Mouse (Mus musculus) liver, embryonic 14.5 days (tissue): ENCODE measurements around the gene Ptprs. TPM values are rescaled to one million over a fixed set of nuclear protein-coding genes. Genes with fewer than 3 reads are reported as not detected.

Experiments
- ATAC-seq: fragments of 200-750 bp; cut with Nextera tagmentation; 2 replicates; pipeline ENCODE4 v1.8.0; 2017; ENCODE audit warnings: moderate number of reproducible peaks, mild to moderate bottlenecking, moderate library complexity; ENCODE audit not compliant: insufficient read depth
- DNase-seq, 3 experiments: peaks; one replicate each; pipeline ENCODE4 v3.0.0-alpha.2; 2012 to 2013; ENCODE audit warnings: low read depth in 3 of 3, low spot score in 3 of 3
- H3K27ac ChIP-seq: fragments of 300-500 bp; sonication (generic); 2 replicates; pipeline ENCODE4 v1.5.1; 2014; ENCODE audit warnings: moderate library complexity, mild to moderate bottlenecking, control low read depth, inconsistent platforms
- H3K27me3 ChIP-seq: fragments of 300-500 bp; sonication (generic); 2 replicates; pipeline ENCODE4 v1.6.1; 2014; ENCODE audit warnings: mild to moderate bottlenecking, low read length, moderate library complexity; ENCODE audit not compliant: control insufficient read depth, insufficient read depth
- H3K36me3 ChIP-seq: fragments of 300-500 bp; sonication (generic); replicated peaks from 2 replicates; pipeline ENCODE4 v1.6.1; 2014; ENCODE audit warnings: low read depth; ENCODE audit not compliant: control insufficient read depth, insufficient read depth
- H3K4me1 ChIP-seq, 2 experiments: fragments of 200-500 bp in 1 of 2; fragments of 300-500 bp in 1 of 2; sonication (generic) in 1 of 2; replicated peaks; 2 replicates each; pipeline ENCODE4 v1.6.1; 2012 to 2014; ENCODE audit warnings: antibody characterized with exemption in 1 of 2, inconsistent platforms in 1 of 2, low read length in 1 of 2; ENCODE audit not compliant: control insufficient read depth in 2 of 2, insufficient read depth in 2 of 2
- H3K4me2 ChIP-seq: fragments of 300-500 bp; sonication (generic); 2 replicates; pipeline ENCODE4 v1.6.1; 2014; ENCODE audit warnings: low read depth, mild to moderate bottlenecking, control low read depth, moderate library complexity
- H3K4me3 ChIP-seq, 2 experiments: fragments of 200-500 bp in 1 of 2; fragments of 300-500 bp in 1 of 2; sonication (generic) in 1 of 2; 2 replicates each; pipeline ENCODE4 v1.5.1; 2012 to 2014; ENCODE audit warnings: low read depth in 2 of 2, low read length in 2 of 2, mild to moderate bottlenecking in 2 of 2, control low read depth in 1 of 2, inconsistent platforms in 1 of 2, moderate library complexity in 1 of 2; ENCODE audit not compliant: insufficient read depth in 1 of 2
- H3K9ac ChIP-seq: fragments of 300-500 bp; sonication (generic); replicated peaks from 2 replicates; pipeline ENCODE4 v1.6.1; 2014; ENCODE audit warnings: mild to moderate bottlenecking, control low read depth, moderate library complexity
- H3K9me3 ChIP-seq: fragments of 300-500 bp; sonication (generic); 2 replicates; pipeline ENCODE4 v1.6.1; 2016; ENCODE audit warnings: low read length, mixed read lengths; ENCODE audit not compliant: control insufficient read depth
- CTCF ChIP-seq: IDR thresholded peaks from 2 replicates; pipeline ENCODE4 v1.5.1; 2016; ENCODE audit warnings: antibody characterized with exemption, low read depth, control low read depth
- EP300 ChIP-seq: IDR thresholded peaks from 2 replicates; pipeline ENCODE4 v1.6.1; 2016; ENCODE audit warnings: antibody characterized with exemption, low read depth
- whole genome bisulfite sequencing: fragments of 180-500 bp; shearing (Covaris S2); extraction: QIAGEN DNeasy Blood & Tissue Kit; methylation state at CpG from one replicate; pipeline ENCODE4 v1.1.7; 2014; ENCODE audit not compliant: insufficient replicate concordance; 5-methylcytosine and 5-hydroxymethylcytosine counted together
- polyA plus RNA-seq, 2 experiments: library from polyadenylated mRNA; depleted of rRNA in 1 of 2; stranded (reverse) in 1 of 2; unstranded in 1 of 2; fragments of >200 nt; fragmentation: Nextera tagmentation in 1 of 2; extraction: Ambion mirVana in 1 of 2; gene quantifications; 2 replicates each; pipeline versions ENCODE4 v1.2.1 to v1.2.3; 2012 to 2014

The Ptprs gene
- polyA plus RNA-seq, 2 experiments: 3.8 to 17.7 TPM

DNA sequence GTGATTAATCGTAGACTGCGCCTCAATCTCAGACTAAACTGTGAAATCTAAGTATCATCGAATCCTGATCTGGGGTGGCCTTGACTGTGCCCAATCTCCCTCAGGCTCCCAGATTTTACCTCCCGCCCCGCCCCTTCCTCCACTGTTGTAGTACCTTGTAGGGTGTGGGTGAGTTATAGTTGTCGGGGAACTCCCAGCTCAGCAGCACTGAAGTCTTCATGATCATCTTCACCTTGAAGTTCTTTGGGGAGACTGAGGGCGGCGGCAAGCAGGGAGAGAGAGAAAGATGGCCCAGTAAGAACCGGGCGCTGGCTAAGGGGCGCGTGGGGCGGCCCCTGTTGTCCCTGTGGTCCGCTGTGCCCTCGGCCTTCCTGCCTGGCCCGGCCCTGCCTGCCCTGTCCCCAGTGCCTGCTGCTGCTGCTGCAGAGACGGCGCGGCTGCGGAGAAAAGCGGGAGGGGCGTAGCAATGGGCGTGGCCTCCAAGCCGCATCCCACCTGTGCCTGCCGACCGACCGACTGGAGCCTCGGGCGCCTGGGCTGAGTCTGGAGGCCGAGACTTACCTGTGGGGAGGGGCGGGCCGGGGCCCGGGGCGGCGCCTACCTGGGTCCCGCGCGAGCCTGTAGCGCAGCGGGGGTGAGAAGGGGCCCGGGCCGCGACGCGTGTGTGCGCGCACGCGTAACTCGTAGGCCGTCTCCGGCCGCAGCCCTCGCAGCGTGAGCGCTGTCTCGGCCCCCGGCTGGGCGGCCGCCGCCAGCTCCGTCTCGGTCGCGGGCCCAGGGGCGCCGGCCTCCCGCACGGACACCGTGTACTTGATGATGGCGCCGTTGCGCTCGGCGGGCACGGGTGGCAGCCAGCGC lies 51.3 kb downstream of the Ptprs start:
- H3K27ac ChIP-seq: no peak overlapping the region
- H3K4me1 ChIP-seq: peaks cover 3 to 5% of the 10 kb centered on the region in 2 experiments; a peak in 1 of 4 replicates
- peaks cover 6% of the 10 kb centered on the region for H3K27me3 ChIP-seq
- TF ChIP-seq CTCF (no peak), EP300 (no peak)
- peak overlapping the region; percentile 77 for H3K4me2 ChIP-seq
- WGBS: 11% methylated on average over 71 of the region's 77 CpGs
- ATAC-seq (peak; percentile 46; the same call in 1 of the 2 replicates), DNase-seq (peak in 1 of 3 experiments; percentile 14)
- H3K4me3 ChIP-seq: peak overlapping the region; percentile 41 to 52
- H3K36me3 ChIP-seq: no peaks in the 10 kb centered on the region
- no peaks in the 10 kb centered on the region for H3K9me3 ChIP-seq
- no peak overlapping the region for H3K9ac ChIP-seq

DNA sequence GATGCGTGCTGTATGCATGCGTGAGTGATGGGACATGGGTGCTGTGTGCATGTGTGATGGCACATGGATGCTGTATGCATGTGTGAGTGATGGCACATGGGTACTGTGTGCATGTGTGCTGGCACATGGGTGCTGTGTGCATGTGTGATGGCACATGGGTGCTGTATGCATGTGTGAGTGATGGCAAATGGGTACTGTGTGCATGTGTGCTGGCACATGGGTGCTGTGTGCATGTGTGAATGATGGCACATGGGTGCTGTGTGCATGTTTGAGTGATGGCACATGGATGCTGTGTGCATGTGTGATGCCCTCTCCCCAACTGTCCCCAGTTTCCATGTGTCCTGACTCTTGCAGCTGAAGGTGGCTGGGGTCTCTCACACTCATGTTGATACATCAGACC lies 56.3 kb downstream of the Ptprs start:
- no peaks in the 10 kb centered on the region; the same call in 1 of the 2 replicates for H3K36me3 ChIP-seq

DNA sequence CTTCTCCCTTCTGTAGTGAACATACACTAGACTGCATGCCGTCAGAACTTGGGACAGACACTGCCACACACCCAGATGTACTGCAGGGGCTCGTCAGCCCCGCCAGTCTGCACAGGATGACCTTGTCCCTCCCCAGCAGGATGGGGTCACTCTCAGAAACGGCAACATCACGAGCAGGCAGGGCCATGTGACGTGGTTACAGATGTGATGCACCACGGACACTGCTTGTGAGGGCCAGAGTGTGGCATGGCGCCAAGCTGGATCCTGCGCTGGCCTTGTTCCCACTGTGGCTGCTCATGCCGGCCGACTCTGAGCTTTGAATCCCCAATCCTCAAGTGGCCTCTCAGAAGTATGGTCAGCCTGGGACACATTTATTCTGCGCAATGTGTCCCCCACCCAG lies 58.0 kb downstream of the Ptprs start:
- 70% methylated on average over 12 of the region's 12 CpGs for WGBS
- Histone ChIP-seq H3K36me3 (no peaks in the 10 kb centered on the region; the same call in 1 of the 2 replicates), H3K27me3 (no peaks in the 10 kb centered on the region), H3K4me3 (no peak overlapping the region), H3K27ac (no peak overlapping the region), H3K4me2 (no peak overlapping the region), H3K4me1 (no peaks in the 10 kb centered on the region), H3K9ac (no peak overlapping the region), H3K9me3 (no peaks in the 10 kb centered on the region)
- DNase-seq (no peak), ATAC-seq (no peak)
- TF ChIP-seq EP300 (no peak), CTCF (no peak)

More for the DNA sequence above, 56.3 kb downstream of the Ptprs start:
- H3K4me3 ChIP-seq: no peak overlapping the region
- ATAC-seq (no peak), DNase-seq (no peak)
- TF ChIP-seq EP300 (no peak), CTCF (no peak)
- H3K9me3 ChIP-seq: no peaks in the 10 kb centered on the region
- peaks cover 3% of the 10 kb centered on the region for H3K27me3 ChIP-seq
- WGBS: 87% methylated on average over 2 of the region's 2 CpGs
- H3K4me2 ChIP-seq: no peak overlapping the region
- no peaks in the 10 kb centered on the region for H3K4me1 ChIP-seq
- H3K27ac ChIP-seq: no peak overlapping the region
- H3K9ac ChIP-seq: no peak overlapping the region

DNA sequence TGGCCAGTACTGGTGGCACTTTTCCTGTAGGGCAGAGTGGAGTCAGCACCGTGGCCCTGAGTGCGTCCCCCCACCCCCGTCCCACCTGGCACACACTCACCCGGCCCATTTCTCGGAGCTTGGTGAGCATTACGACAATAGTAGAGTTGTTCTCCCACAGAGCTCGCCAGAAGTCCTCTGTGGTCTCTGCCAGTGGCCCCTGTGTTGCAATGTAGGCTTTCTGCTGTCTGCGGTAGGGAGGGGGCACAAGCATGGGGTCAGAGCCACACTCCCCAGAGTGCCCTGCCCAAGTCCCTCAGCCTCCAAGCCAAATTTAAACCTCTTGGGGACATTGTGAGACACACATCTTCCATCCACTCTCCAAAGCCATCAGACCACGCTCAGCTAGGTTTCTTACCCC lies 61.5 kb downstream of the Ptprs start:
- WGBS: 86% methylated on average over 9 of the region's 9 CpGs
- no peak overlapping the region for H3K27ac ChIP-seq
- H3K4me1 ChIP-seq: peaks cover 0 to 3% of the 10 kb centered on the region in 2 experiments; a peak in 1 of 4 replicates
- H3K9me3 ChIP-seq: no peaks in the 10 kb centered on the region
- ATAC-seq: no peak
- H3K36me3 ChIP-seq: no peaks in the 10 kb centered on the region; the same call in 1 of the 2 replicates
- H3K4me2 ChIP-seq: no peak overlapping the region
- no peaks in the 10 kb centered on the region for H3K27me3 ChIP-seq
- H3K9ac ChIP-seq: no peak overlapping the region
- no peak for DNase-seq
- TF ChIP-seq CTCF: no peak
- TF ChIP-seq EP300: no peak
- no peak overlapping the region for H3K4me3 ChIP-seq

DNA sequence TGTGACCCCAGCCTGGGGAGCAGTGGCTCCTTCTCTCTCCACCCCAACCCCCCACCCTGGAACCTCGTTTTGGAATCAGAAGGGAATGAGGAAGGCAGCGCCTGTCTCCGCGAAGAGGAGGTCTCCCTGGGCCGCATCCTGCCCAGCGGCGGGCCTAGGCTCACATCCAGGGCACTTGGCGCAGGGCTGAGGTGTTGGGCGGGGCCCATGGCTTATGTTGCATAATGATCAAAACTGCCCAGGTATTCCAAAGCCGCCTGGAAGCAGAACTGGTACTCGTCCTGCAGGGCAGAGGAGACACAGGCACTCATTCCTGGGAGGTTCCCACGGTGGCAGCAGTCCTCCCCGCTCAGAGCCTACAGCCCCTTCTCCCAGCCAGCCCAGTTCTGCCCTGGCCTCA lies 63.2 kb downstream of the Ptprs start:
- Histone ChIP-seq H3K36me3 (no peaks in the 10 kb centered on the region; the same call in 1 of the 2 replicates), H3K27me3 (no peaks in the 10 kb centered on the region), H3K4me1 (peaks cover 0 to 4% of the 10 kb centered on the region in 2 experiments; a peak in 1 of 4 replicates), H3K4me3 (no peak overlapping the region), H3K4me2 (no peak overlapping the region), H3K9ac (no peak overlapping the region), H3K9me3 (no peaks in the 10 kb centered on the region), H3K27ac (no peak overlapping the region)
- ATAC-seq (no peak), DNase-seq (no peak)
- WGBS: 80% methylated on average over 13 of the region's 13 CpGs
- TF ChIP-seq CTCF (no peak), EP300 (no peak)
